8 mouse cellular contexts compared by ENCODE assay signal in the genomic region with DNA sequence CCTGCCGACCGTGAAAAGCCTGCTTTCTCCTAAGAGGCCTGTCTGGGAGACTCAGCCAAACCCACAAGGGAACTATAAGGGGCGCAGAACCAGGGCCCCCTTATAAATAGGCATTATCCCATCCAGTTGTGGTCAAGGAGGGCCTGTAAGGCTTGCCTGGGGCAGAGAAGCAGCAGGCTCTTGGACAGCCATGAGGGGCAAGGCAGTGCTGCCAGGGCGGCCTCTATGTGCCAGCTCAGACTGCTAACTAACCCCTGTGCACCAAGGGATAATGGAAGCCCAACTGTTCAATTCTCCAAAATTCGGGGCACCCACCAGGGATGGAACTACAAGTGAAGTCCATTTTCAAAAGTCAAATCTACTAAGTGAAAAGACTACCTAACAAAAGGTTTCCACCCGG. TPM values are rescaled to one million over a fixed set of nuclear protein-coding genes. Genes with fewer than 3 reads are reported as not detected.
DNase-seq lines count a peak whose midpoint lies in the region; ATAC-seq lines count a peak whose summit lies in the region.

No protein-coding gene starts in this region.

- H3K9ac ChIP-seq in kidney, embryonic 15.5 days = peak overlapping the region; percentile 76
- peak overlapping the region; percentile 83 for H3K9ac ChIP-seq in hindbrain, embryonic 13.5 days
- peak overlapping the region; percentile 73; the same call in 1 of the 2 replicates for H3K9ac ChIP-seq in midbrain, embryonic 14.5 days (replicated peaks; ENCODE audit: low read length)

- H3K27ac ChIP-seq in kidney, embryonic 15.5 days = peak overlapping the region; percentile 76; the same call in 1 of the 2 replicates
- no peak overlapping the region; the same call in 1 of the 2 replicates for H3K27ac ChIP-seq in embryonic facial prominence, embryonic 10.5 days (replicated peaks)
- H3K27ac ChIP-seq in hindbrain, embryonic 13.5 days = peak overlapping the region; percentile 82; the same call in 1 of the 2 replicates
- H3K27ac ChIP-seq in midbrain, embryonic 14.5 days (replicated peaks; ENCODE audit: low read depth, low read length) = no peak overlapping the region; the same call in 1 of the 2 replicates

- H3K27me3 ChIP-seq in kidney, embryonic 15.5 days = no peaks in the 10 kb centered on the region
- peaks cover 20% of the 10 kb centered on the region for H3K27me3 ChIP-seq in embryonic facial prominence, embryonic 10.5 days (replicated peaks; ENCODE audit: low read depth, poor library complexity, severe bottlenecking)
- H3K27me3 ChIP-seq in hindbrain, embryonic 13.5 days = peaks cover 9% of the 10 kb centered on the region; the same call in 1 of the 2 replicates
- no peaks in the 10 kb centered on the region for H3K27me3 ChIP-seq in midbrain, embryonic 14.5 days (ENCODE audit: control insufficient read depth, insufficient read depth, low read length)

- H3K9me3 ChIP-seq in kidney, embryonic 15.5 days (replicated peaks) = no peaks in the 10 kb centered on the region
- H3K9me3 ChIP-seq in embryonic facial prominence, embryonic 10.5 days = no peaks in the 10 kb centered on the region
- no peaks in the 10 kb centered on the region for H3K9me3 ChIP-seq in hindbrain, embryonic 13.5 days
- H3K9me3 ChIP-seq in midbrain, embryonic 14.5 days (ENCODE audit: control insufficient read depth, low read length) = no peaks in the 10 kb centered on the region

- H3K4me2 ChIP-seq in kidney, embryonic 15.5 days = peak overlapping the region; percentile 97
- H3K4me2 ChIP-seq in hindbrain, embryonic 13.5 days = peak overlapping the region; percentile 87
- peak overlapping the region; percentile 79 for H3K4me2 ChIP-seq in midbrain, embryonic 14.5 days (ENCODE audit: low read length)

- no peak for ATAC-seq in kidney, embryonic 15.5 days (replicated peaks; ENCODE audit: low FRiP score)
- no peak for ATAC-seq in hindbrain, embryonic 13.5 days (ENCODE audit: low FRiP score)
- no peak for ATAC-seq in midbrain, embryonic 14.5 days (ENCODE audit: low FRiP score, low TSS enrichment)

- H3K4me3 ChIP-seq in kidney, embryonic 15.5 days (replicated peaks) = peak overlapping the region; percentile 83
- peak overlapping the region; percentile 77 for H3K4me3 ChIP-seq in embryonic facial prominence, embryonic 10.5 days
- peak overlapping the region; percentile 69 for H3K4me3 ChIP-seq in hindbrain, embryonic 13.5 days
- H3K4me3 ChIP-seq in midbrain, embryonic 14.5 days (replicated peaks; ENCODE audit: low read depth, low read length) = peak overlapping the region; percentile 67

- H3K36me3 ChIP-seq in kidney, embryonic 15.5 days = no peaks in the 10 kb centered on the region
- H3K36me3 ChIP-seq in embryonic facial prominence, embryonic 10.5 days (replicated peaks) = 0 out of 2 replicates have a peak, but pooled peaks cover 4% of the 10 kb centered on the region
- H3K36me3 ChIP-seq in hindbrain, embryonic 13.5 days = no peaks in the 10 kb centered on the region
- no peaks in the 10 kb centered on the region for H3K36me3 ChIP-seq in midbrain, embryonic 14.5 days (ENCODE audit: control insufficient read depth, insufficient read depth, low read length)

- peaks cover 75% of the 10 kb centered on the region for H3K4me1 ChIP-seq in kidney, embryonic 15.5 days
- H3K4me1 ChIP-seq in embryonic facial prominence, embryonic 10.5 days = peaks cover 71% of the 10 kb centered on the region
- H3K4me1 ChIP-seq in hindbrain, embryonic 13.5 days (replicated peaks) = peaks cover 59% of the 10 kb centered on the region
- H3K4me1 ChIP-seq in midbrain, embryonic 14.5 days (ENCODE audit: control insufficient read depth, insufficient read depth, low read length) = peaks cover 31% of the 10 kb centered on the region

- 41% methylated on average over 6 of the region's 6 CpGs for WGBS in kidney, embryonic 15.5 days
- WGBS in embryonic facial prominence, embryonic 10.5 days = 43% methylated on average over 6 of the region's 6 CpGs
- 24% methylated on average over 6 of the region's 6 CpGs for WGBS in hindbrain, embryonic 13.5 days
- whole genome bisulfite sequencing in midbrain, embryonic 14.5 days = 18% methylated on average over 6 of the region's 6 CpGs

- no peak for DNase-seq in kidney, postnatal 10 days
- no peak for DNase-seq in embryonic facial prominence, embryonic 10.5 days (ENCODE audit: low spot score)
- no peak for DNase-seq in midbrain, embryonic 14.5 days
- no peak for DNase-seq in ovary, adult 18-20 months (ENCODE audit: low spot score)
- DNase-seq in thymus, postnatal 14 days = no peak
- DNase-seq in c-Kit-positive CD71-positive TER-119-positive erythroid progenitor cells, embryonic 14.5 days (ENCODE audit: low spot score) = no peak

RNA-seq across cellular contexts. Expression of a gene that starts 1.3 kb away (rescaled TPM):
- 18.9 and 20.8 TPM in 2 replicates for polyA plus RNA-seq in kidney, embryonic 15.5 days (2015; fragmentation: Nextera tagmentation; extraction: Ambion mirVana)
- 13.7 and 17.7 TPM in 2 replicates for polyA plus RNA-seq in embryonic facial prominence, embryonic 10.5 days (2016; fragmentation: Nextera tagmentation; extraction: Ambion mirVana)
- 23.0 and 23.4 TPM in 2 replicates for polyA plus RNA-seq in hindbrain, embryonic 13.5 days (2015; fragmentation: Nextera tagmentation; extraction: Ambion mirVana)
- 24.0 and 30.1 TPM in 2 replicates for polyA plus RNA-seq in midbrain, embryonic 14.5 days (2014; fragmentation: Nextera tagmentation; extraction: Ambion mirVana)

RNA-seq across cellular contexts. Expression of a gene that starts 40.0 kb away (rescaled TPM):
- 24.5 and 25.4 TPM in 2 replicates for polyA plus RNA-seq in kidney, embryonic 15.5 days (2015; fragmentation: Nextera tagmentation; extraction: Ambion mirVana)
- polyA plus RNA-seq in embryonic facial prominence, embryonic 10.5 days (2016; fragmentation: Nextera tagmentation; extraction: Ambion mirVana) = 35.4 and 36.9 TPM in 2 replicates
- polyA plus RNA-seq in hindbrain, embryonic 13.5 days (2015; fragmentation: Nextera tagmentation; extraction: Ambion mirVana) = 51.7 and 54.3 TPM in 2 replicates
- 60.0 and 63.6 TPM in 2 replicates for polyA plus RNA-seq in midbrain, embryonic 14.5 days (2014; fragmentation: Nextera tagmentation; extraction: Ambion mirVana)

RNA-seq across cellular contexts. Expression of a gene that starts 40.1 kb away (rescaled TPM):
- polyA plus RNA-seq in kidney, embryonic 15.5 days (2015; fragmentation: Nextera tagmentation; extraction: Ambion mirVana) = 10.0 and 10.8 TPM in 2 replicates
- 9.7 and 11.2 TPM in 2 replicates for polyA plus RNA-seq in embryonic facial prominence, embryonic 10.5 days (2016; fragmentation: Nextera tagmentation; extraction: Ambion mirVana)
- 11.5 and 12.2 TPM in 2 replicates for polyA plus RNA-seq in hindbrain, embryonic 13.5 days (2015; fragmentation: Nextera tagmentation; extraction: Ambion mirVana)
- 13.0 and 13.2 TPM in 2 replicates for polyA plus RNA-seq in midbrain, embryonic 14.5 days (2014; fragmentation: Nextera tagmentation; extraction: Ambion mirVana)

RNA-seq across cellular contexts. Expression of a gene that starts 54.1 kb away (rescaled TPM):
- not detected in 2 replicates for polyA plus RNA-seq in kidney, embryonic 15.5 days (2015; fragmentation: Nextera tagmentation; extraction: Ambion mirVana)
- not detected in 2 replicates for polyA plus RNA-seq in embryonic facial prominence, embryonic 10.5 days (2016; fragmentation: Nextera tagmentation; extraction: Ambion mirVana)
- polyA plus RNA-seq in hindbrain, embryonic 13.5 days (2015; fragmentation: Nextera tagmentation; extraction: Ambion mirVana) = not detected in 2 replicates
- polyA plus RNA-seq in midbrain, embryonic 14.5 days (2014; fragmentation: Nextera tagmentation; extraction: Ambion mirVana) = not detected in 2 replicates

RNA-seq across cellular contexts. Expression of a gene that starts 54.2 kb away (rescaled TPM):
- polyA plus RNA-seq in kidney, embryonic 15.5 days (2015; fragmentation: Nextera tagmentation; extraction: Ambion mirVana) = 33.7 and 38.7 TPM in 2 replicates
- polyA plus RNA-seq in embryonic facial prominence, embryonic 10.5 days (2016; fragmentation: Nextera tagmentation; extraction: Ambion mirVana) = 49.3 and 53.7 TPM in 2 replicates
- 53.2 and 55.3 TPM in 2 replicates for polyA plus RNA-seq in hindbrain, embryonic 13.5 days (2015; fragmentation: Nextera tagmentation; extraction: Ambion mirVana)
- 44.9 and 51.8 TPM in 2 replicates for polyA plus RNA-seq in midbrain, embryonic 14.5 days (2014; fragmentation: Nextera tagmentation; extraction: Ambion mirVana)

Comparison
In these comparisons a context has a peak if more than half of its experiments do, and no peak if none do; other contexts are left out.
1. H3K27ac ChIP-seq: peak in kidney, embryonic 15.5 days (single experiment) and hindbrain, embryonic 13.5 days (single experiment); none in embryonic facial prominence, embryonic 10.5 days (single experiment) and midbrain, embryonic 14.5 days (single experiment).
2. Peak in every context shown above with its lines, with median percentiles within 50 percentile points of each other: H3K4me2 ChIP-seq, H3K4me3 ChIP-seq and H3K9ac ChIP-seq.